Mouse (Mus musculus) heart, postnatal 10 days (tissue): ENCODE results near the gene Olfr157. TPM values are rescaled to one million over a fixed set of nuclear protein-coding genes. Genes with fewer than 3 reads are reported as not detected.

Experiments
- DNase-seq, 2 experiments: peaks; one replicate each; pipeline ENCODE4 v3.0.0; 2021
- intact Hi-C: fragments of 180-260 bp; cut with DNase I; formaldehyde crosslinking; loops from one replicate; pipeline ENCODE4 v1.15.1; 2025
- total RNA-seq, 2 experiments: library from RNA; stranded (reverse); gene quantifications; 2 replicates each; pipeline ENCODE4 v1.2.3; 2021

Olfr157 gene
- total RNA-seq, result not detected

- no peak for DNase-seq
- intact Hi-C loops, result no loop called here
Observed at GRCm38 (mm10) chr4:43840101-43840500, at the start of gene Olfr157. Olfr157 (minus strand) TSS chr4:43840201.

GRCm38 (mm10) chr4:43884196-43884595 is 44.2 kb upstream of the Olfr157 start:
- intact Hi-C loops, result no loop called here
- no peak for DNase-seq

- no peak for DNase-seq
Observed at GRCm38 (mm10) chr4:43879566-43879965, 39.6 kb upstream of the Olfr157 start.

GRCm38 (mm10) chr4:43878121-43878776 is 38.2 kb upstream of the Olfr157 start:
- peak; percentile 20 to 24 for DNase-seq
- intact Hi-C loops, result no loop called here

More at GRCm38 (mm10) chr4:43879566-43879965, 39.6 kb upstream of the Olfr157 start:
- intact Hi-C loops, result no loop called here

- intact Hi-C loops, result no loop called here
- DNase-seq, result no peak
Observed at GRCm38 (mm10) chr4:43877230-43877629, 37.2 kb upstream of the Olfr157 start.

- intact Hi-C loops, result no loop called here
- peak; percentile 27 to 41 for DNase-seq
Observed at GRCm38 (mm10) chr4:43875919-43876411, 36.0 kb upstream of the Olfr157 start.

GRCm38 (mm10) chr4:43875160-43875918 is 35.3 kb upstream of the Olfr157 start, which contains the start of gene Reck:
Reck (plus strand) TSS chr4:43875530.
- DNase-seq, result peak; percentile 90 to 91
- intact Hi-C loops, result no loop called here

GRCm38 (mm10) chr4:43874501-43874900 is 34.5 kb upstream of the Olfr157 start:
- intact Hi-C loops, result no loop called here
- no peak for DNase-seq

GRCm38 (mm10) chr4:43869821-43870220 is 29.8 kb upstream of the Olfr157 start:
- intact Hi-C loops, result loop anchor here (10.0 kb wide), 1 partner anchor 245 kb away; no protein-coding TSS in a partner anchor
- no peak for DNase-seq

- no peak for DNase-seq
- intact Hi-C loops, result loop anchor here (10.0 kb wide), 1 partner anchor 238 kb away; no protein-coding TSS in a partner anchor
Observed at GRCm38 (mm10) chr4:43863298-43863697, 23.3 kb upstream of the Olfr157 start.

- intact Hi-C loops, result loop anchor here (1.0 to 10.0 kb wide), 4 partner anchors 37 to 236 kb away; no protein-coding TSS in a partner anchor
- DNase-seq, result peak; percentile 71 to 82
Observed at GRCm38 (mm10) chr4:43860744-43861519, 20.9 kb upstream of the Olfr157 start.

GRCm38 (mm10) chr4:43859886-43860285 is 19.9 kb upstream of the Olfr157 start:
- no peak for DNase-seq
- intact Hi-C loops, result loop anchor here (10.0 kb wide), 1 partner anchor 235 kb away; no protein-coding TSS in a partner anchor

GRCm38 (mm10) chr4:43854101-43854500 is 14.1 kb upstream of the Olfr157 start:
- intact Hi-C loops, result no loop called here
- DNase-seq, result no peak

- no peak for DNase-seq
- intact Hi-C loops, result no loop called here
Observed at GRCm38 (mm10) chr4:43851265-43851664, 11.3 kb upstream of the Olfr157 start, which contains the start of gene Olfr155. Olfr155 (plus strand) TSS chr4:43851565.

- intact Hi-C loops, result no loop called here
- DNase-seq, result no peak
Observed at GRCm38 (mm10) chr4:43838326-43838725, 1.7 kb downstream of the Olfr157 start.

GRCm38 (mm10) chr4:43834749-43835148 is 5.3 kb downstream of the Olfr157 start:
- intact Hi-C loops, result no loop called here
- DNase-seq, result no peak

- intact Hi-C loops, result no loop called here
- no peak for DNase-seq
Observed at GRCm38 (mm10) chr4:43833752-43834151, 6.2 kb downstream of the Olfr157 start.

GRCm38 (mm10) chr4:43832031-43832430 is 8.0 kb downstream of the Olfr157 start:
- intact Hi-C loops, result no loop called here
- no peak for DNase-seq

- no peak for DNase-seq
- intact Hi-C loops, result no loop called here
Observed at GRCm38 (mm10) chr4:43828806-43829205, 11.2 kb downstream of the Olfr157 start.

GRCm38 (mm10) chr4:43823845-43824337 is 16.1 kb downstream of the Olfr157 start, which contains the start of gene Olfr156:
Olfr156 (minus strand) TSS chr4:43823895.
- intact Hi-C loops, result loop anchor here (1.0 kb wide), 1 partner anchor 37 kb away; no protein-coding TSS in a partner anchor
- DNase-seq, result peak; percentile 24 to 37
